Mouse (Mus musculus) ES-E14 (cell line): ENCODE measurements at regions not wholly inside any gene's neighbourhood (a gene's known extent, or its start where the extent isn't known, plus 50 kb on each side); places are given as distances from the start of the nearest gene placed in this dataset.

Source experiments
- DNase-seq: peaks from one replicate; pipeline ENCODE4 v3.0.0-alpha.2; 2013; ENCODE audit warnings: low read depth, low spot score
- H3K27ac ChIP-seq: 2 replicates; pipeline ENCODE4 v1.5.1; 2012; ENCODE audit warnings: low read depth, mild to moderate bottlenecking, low read length, moderate library complexity, mixed read lengths; ENCODE audit not compliant: poor library complexity, insufficient read depth, severe bottlenecking
- H3K36me3 ChIP-seq: 2 replicates; pipeline ENCODE4 v1.6.1; 2012; ENCODE audit warnings: mild to moderate bottlenecking, low read length, moderate library complexity, mixed read lengths; ENCODE audit not compliant: control insufficient read depth, poor library complexity, insufficient read depth, severe bottlenecking
- H3K4me1 ChIP-seq, 2 experiments: fragments of 150-350 bp in 1 of 2; sonication (generic) in 1 of 2; 2 replicates each; pipeline ENCODE4 v1.6.1; 2012; ENCODE audit warnings: low read length in 2 of 2, mild to moderate bottlenecking in 1 of 2, mixed read lengths in 1 of 2; ENCODE audit not compliant: control insufficient read depth in 2 of 2, insufficient read depth in 2 of 2, poor library complexity in 1 of 2
- H3K4me3 ChIP-seq, 2 experiments: fragments of 150-350 bp in 1 of 2; sonication (generic) in 1 of 2; 2 replicates each; pipeline ENCODE4 v1.5.1; 2012; ENCODE audit warnings: low read length in 2 of 2, low read depth in 1 of 2, mild to moderate bottlenecking in 1 of 2, mixed read lengths in 1 of 2; ENCODE audit not compliant: insufficient read depth in 1 of 2, poor library complexity in 1 of 2, severe bottlenecking in 1 of 2
- H3K9ac ChIP-seq: 2 replicates; pipeline ENCODE4 v1.6.1; 2012; ENCODE audit warnings: low read depth, mild to moderate bottlenecking, low read length, mixed read lengths; ENCODE audit not compliant: poor library complexity, insufficient read depth, severe bottlenecking
- H3K9me3 ChIP-seq: fragments of 150-350 bp; sonication (generic); 2 replicates; pipeline ENCODE4 v1.6.1; 2012; ENCODE audit warnings: low read depth, mild to moderate bottlenecking, low read length; ENCODE audit not compliant: control insufficient read depth, insufficient read depth
- CHD2 ChIP-seq: IDR thresholded peaks from 2 replicates; pipeline ENCODE4 v1.6.1; 2014; ENCODE audit warnings: mild to moderate bottlenecking, low read depth, low read length, inconsistent platforms
- HCFC1 ChIP-seq: IDR thresholded peaks from 2 replicates; pipeline ENCODE4 v1.6.1; 2012; ENCODE audit warnings: low read length, inconsistent platforms, borderline replicate concordance; ENCODE audit not compliant: insufficient read depth
- MAFK ChIP-seq: IDR thresholded peaks from 2 replicates; pipeline ENCODE4 v1.6.1; 2014; ENCODE audit warnings: mild to moderate bottlenecking, low read depth, low read length, inconsistent platforms; ENCODE audit not compliant: insufficient read depth
- ZC3H11A ChIP-seq: IDR thresholded peaks from 2 replicates; pipeline ENCODE4 v1.6.1; 2012; ENCODE audit warnings: low read depth, mild to moderate bottlenecking, inconsistent platforms, low read length, borderline replicate concordance
- ZNF384 ChIP-seq: IDR thresholded peaks from 2 replicates; pipeline ENCODE4 v1.6.1; 2012; ENCODE audit warnings: low read depth, low read length, inconsistent platforms
- in situ Hi-C, 2 experiments: fragments of 600-800 bp; cut with MboI; formaldehyde crosslinking; loops; one replicate each; pipeline ENCODE4 v1.15.1; 2025; ENCODE audit warnings: low sequenced_read_pairs in 2 of 2, inconsistent platforms in 1 of 2; ENCODE audit not compliant: unreplicated experiment in 2 of 2

DNA sequence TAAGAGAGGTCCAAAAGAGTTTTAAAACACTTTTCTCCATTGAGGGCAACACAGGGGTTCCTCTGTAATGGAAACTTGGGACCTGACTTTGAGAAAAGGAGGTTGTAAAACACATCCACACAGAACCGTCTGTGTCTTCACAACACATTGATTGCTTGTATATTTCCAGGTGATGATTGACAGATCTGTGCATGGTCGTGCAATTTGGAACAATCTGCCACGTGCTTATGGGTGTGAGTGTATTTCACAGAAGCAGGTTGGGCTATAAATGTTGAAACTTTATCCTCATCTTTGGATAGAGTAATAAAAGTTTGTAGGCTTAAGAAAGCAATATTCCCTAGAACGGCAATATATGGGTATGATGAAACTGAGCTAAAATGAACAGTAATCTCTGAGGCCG lies 559.5 kb upstream of the Plxna2 start:
- Histone ChIP-seq H3K4me1 (no peaks in the 10 kb centered on the region), H3K4me3 (no peak overlapping the region), H3K36me3 (no peaks in the 10 kb centered on the region), H3K9me3 (no peaks in the 10 kb centered on the region), H3K9ac (no peak overlapping the region), H3K27ac (no peak overlapping the region)
- TF ChIP-seq MAFK (no peak), HCFC1 (no peak), CHD2 (no peak), ZC3H11A (no peak), ZNF384 (no peak)
- DNase-seq, result no peak
- in situ Hi-C loops, result no loop called here

DNA sequence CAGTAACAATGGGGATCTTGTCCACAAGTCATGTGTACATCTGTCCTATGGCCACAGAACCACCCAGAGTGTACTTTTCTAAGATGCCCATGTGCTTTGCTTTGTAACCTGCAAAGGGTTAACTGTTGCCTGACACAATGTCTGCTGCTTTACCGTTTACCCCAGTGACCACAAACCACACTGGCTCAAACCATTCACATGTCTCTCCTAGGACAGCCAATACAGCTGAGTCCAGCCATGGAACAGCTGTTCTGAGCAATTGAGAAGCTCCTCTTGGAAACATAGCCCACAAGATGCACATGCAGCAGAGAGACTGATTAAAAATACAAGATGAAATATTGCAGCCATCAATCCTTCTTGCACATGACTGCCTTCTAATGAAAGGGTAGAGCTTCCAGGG lies 561.5 kb upstream of the Plxna2 start:
- Histone ChIP-seq H3K9me3 (no peaks in the 10 kb centered on the region), H3K4me1 (no peaks in the 10 kb centered on the region), H3K4me3 (no peak overlapping the region), H3K36me3 (no peaks in the 10 kb centered on the region), H3K9ac (no peak overlapping the region), H3K27ac (no peak overlapping the region)
- DNase-seq, result no peak
- TF ChIP-seq CHD2 (no peak), ZNF384 (no peak), MAFK (no peak), HCFC1 (no peak)
- in situ Hi-C loops, result no loop called here

DNA sequence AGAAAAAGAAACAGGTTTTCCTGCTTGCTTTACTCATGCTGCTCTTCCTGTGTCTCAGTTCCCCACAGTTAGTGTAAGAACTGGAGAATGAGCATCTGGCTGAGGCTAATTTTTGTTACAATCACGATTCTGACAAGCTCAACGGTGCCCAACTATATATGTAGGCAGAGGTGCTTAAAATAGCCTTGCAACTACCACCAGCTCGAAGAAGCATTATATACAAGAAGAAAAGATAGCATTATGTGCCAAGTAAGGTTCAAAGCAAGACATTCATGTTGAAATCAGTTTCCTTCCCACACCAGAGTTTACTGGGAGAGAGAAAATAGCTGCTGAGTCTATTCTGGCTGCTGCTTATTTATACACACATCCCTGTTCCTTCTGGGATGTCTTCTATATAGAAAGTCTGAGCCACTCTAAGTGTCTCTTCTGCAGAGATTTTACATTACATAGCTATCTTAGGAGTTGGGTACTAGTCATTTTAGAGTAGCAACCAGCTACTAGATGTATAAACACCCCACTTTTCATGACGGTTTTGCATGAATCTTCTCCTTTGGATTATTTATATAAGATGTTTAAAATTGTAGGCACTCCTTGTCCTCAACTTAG lies 568.2 kb upstream of the Plxna2 start:
- no peaks in the 10 kb centered on the region for H3K9me3 ChIP-seq
- H3K36me3 ChIP-seq, result no peaks in the 10 kb centered on the region
- DNase-seq, result no peak
- H3K4me3 ChIP-seq, result no peak overlapping the region
- no peak overlapping the region for H3K9ac ChIP-seq
- no peaks in the 10 kb centered on the region for H3K4me1 ChIP-seq
- no peak for TF ChIP-seq ZC3H11A
- TF ChIP-seq MAFK, result no peak
- TF ChIP-seq ZNF384, result no peak
- no peak for TF ChIP-seq HCFC1
- TF ChIP-seq CHD2, result no peak
- H3K27ac ChIP-seq, result no peak overlapping the region
- in situ Hi-C loops, result no loop called here

DNA sequence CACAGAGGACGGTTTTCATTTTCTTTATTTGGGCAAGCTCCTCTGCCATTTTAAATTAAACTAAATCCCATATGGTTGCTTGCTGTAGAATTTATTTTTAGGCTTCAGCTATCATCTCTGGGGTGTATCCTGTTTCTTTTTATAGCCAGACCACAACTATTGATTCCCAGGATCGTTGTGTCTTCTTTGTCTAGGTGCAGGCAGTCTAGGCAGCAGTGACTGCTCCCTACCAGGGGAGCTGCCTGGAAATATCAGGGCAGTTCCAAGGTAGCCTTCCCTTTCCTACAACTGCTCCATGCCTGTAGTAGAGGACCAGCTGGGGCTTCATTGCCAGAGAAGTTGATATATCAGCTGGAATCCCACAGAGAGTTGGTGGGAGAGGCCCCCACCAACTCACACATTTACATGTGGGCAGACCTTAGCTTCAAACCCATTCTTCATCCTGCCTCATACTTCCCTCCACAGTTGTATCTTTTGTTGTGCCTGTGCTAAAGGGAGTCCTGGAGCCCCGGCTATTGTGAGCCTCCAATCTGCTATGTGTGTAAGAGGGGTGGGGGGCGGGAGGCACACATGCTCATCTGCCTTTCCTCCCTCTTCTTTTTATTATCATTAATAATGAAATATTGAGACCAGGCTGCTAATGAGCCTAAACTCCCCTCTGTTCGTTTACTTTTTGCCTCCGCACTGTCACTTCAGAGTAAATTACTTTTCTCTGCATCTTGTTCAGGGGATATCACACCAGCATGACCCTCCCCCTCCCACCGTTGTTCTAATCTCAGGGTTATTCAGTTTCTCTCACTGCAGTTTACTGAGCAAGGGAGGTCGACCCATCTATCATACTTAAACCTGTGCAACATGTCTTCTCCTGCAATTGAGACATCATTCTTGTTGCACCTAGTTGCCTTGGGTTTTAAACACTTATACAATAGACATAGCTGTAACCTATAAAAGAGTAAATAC lies 576.3 kb upstream of the Plxna2 start:
- no peak overlapping the region for H3K4me3 ChIP-seq
- H3K27ac ChIP-seq, result no peak overlapping the region
- H3K9me3 ChIP-seq, result no peaks in the 10 kb centered on the region
- H3K36me3 ChIP-seq, result no peaks in the 10 kb centered on the region
- no peak overlapping the region for H3K9ac ChIP-seq
- no peak for DNase-seq
- TF ChIP-seq ZNF384 (no peak), MAFK (no peak), ZC3H11A (no peak), CHD2 (no peak)
- in situ Hi-C loops, result no loop called here
- no peaks in the 10 kb centered on the region for H3K4me1 ChIP-seq
